Mouse (Mus musculus) limb, embryonic 11.5 days (tissue): Measurements from ENCODE around the gene Kidins220. TPM values are rescaled to one million over a fixed set of nuclear protein-coding genes. Genes with fewer than 3 reads are reported as not detected.

Source experiments
- ATAC-seq: fragments of 200-750 bp; cut with Nextera tagmentation; 2 replicates; pipeline ENCODE4 v1.8.0; 2017; ENCODE audit warnings: low read depth; ENCODE audit not compliant: insufficient number of reproducible peaks, low FRiP score, low TSS enrichment
- DNase-seq: peaks from one replicate; pipeline ENCODE4 v3.0.0-alpha.2; 2015; ENCODE audit warnings: low spot score
- H3K27ac ChIP-seq: fragments of 300-500 bp; sonication (generic); replicated peaks from 2 replicates; pipeline ENCODE4 v1.5.1; 2014; ENCODE audit warnings: low read depth, mild to moderate bottlenecking, low read length
- H3K27me3 ChIP-seq: fragments of 300-500 bp; sonication (generic); 2 replicates; pipeline ENCODE4 v1.6.1; 2014; ENCODE audit warnings: mild to moderate bottlenecking, low read length, mixed read lengths; ENCODE audit not compliant: control insufficient read depth, insufficient read depth
- H3K36me3 ChIP-seq: fragments of 300-500 bp; sonication (generic); 2 replicates; pipeline ENCODE4 v1.6.1; 2014; ENCODE audit warnings: mild to moderate bottlenecking, low read length, moderate library complexity, mixed read lengths; ENCODE audit not compliant: control insufficient read depth, insufficient read depth
- H3K4me1 ChIP-seq: fragments of 300-500 bp; sonication (generic); 2 replicates; pipeline ENCODE4 v1.6.1; 2014; ENCODE audit warnings: low read length, mixed read lengths; ENCODE audit not compliant: control insufficient read depth, insufficient read depth
- H3K4me2 ChIP-seq: fragments of 300-500 bp; sonication (generic); 2 replicates; pipeline ENCODE4 v1.6.1; 2014; ENCODE audit warnings: low read depth, mild to moderate bottlenecking, moderate library complexity; ENCODE audit not compliant: severe bottlenecking
- H3K4me3 ChIP-seq: fragments of 300-500 bp; sonication (generic); 2 replicates; pipeline ENCODE4 v1.5.1; 2014; ENCODE audit warnings: low read depth, low read length
- H3K9ac ChIP-seq: fragments of 300-500 bp; sonication (generic); 2 replicates; pipeline ENCODE4 v1.6.1; 2014; ENCODE audit warnings: mild to moderate bottlenecking, low read length
- H3K9me3 ChIP-seq: fragments of 300-500 bp; sonication (generic); 2 replicates; pipeline ENCODE4 v1.6.1; 2016; ENCODE audit warnings: low read length; ENCODE audit not compliant: control insufficient read depth
- WGBS: fragments of 180-500 bp; shearing (Covaris S2); extraction: QIAGEN DNeasy Blood & Tissue Kit; methylation state at CpG from one replicate; pipeline ENCODE4 v1.1.7; 2014; 5-methylcytosine and 5-hydroxymethylcytosine counted together
- polyA plus RNA-seq: library from polyadenylated mRNA; unstranded; fragments of >200 nt; fragmentation: Nextera tagmentation; extraction: Ambion mirVana; gene quantifications from 2 replicates; pipeline ENCODE4 v1.2.1, GENCODE M21; 2014

The Kidins220 gene
- polyA plus RNA-seq, 1 experiment from 2014 or later: 14.7 TPM

- 77% methylated on average over 3 of the region's 3 CpGs for WGBS
- H3K27ac ChIP-seq: no peak overlapping the region
These were observed 99.6 kb downstream of the Kidins220 start for GRCm38 (mm10) chr12:25074344-25074743.

GRCm38 (mm10) chr12:25083260-25084178, 108.8 kb downstream of the Kidins220 start:
- no peaks in the 10 kb centered on the region for H3K9me3 ChIP-seq
- H3K4me3 ChIP-seq: no peak overlapping the region
- H3K4me1 ChIP-seq: peaks cover 6% of the 10 kb centered on the region; the same call in 1 of the 2 replicates
- H3K9ac ChIP-seq: no peak overlapping the region
- H3K4me2 ChIP-seq: peak overlapping the region; percentile 29
- no peak for DNase-seq
- no peak overlapping the region for H3K27ac ChIP-seq
- H3K27me3 ChIP-seq: 0 out of 2 replicates have a peak, but pooled peaks cover 3% of the 10 kb centered on the region
- H3K36me3 ChIP-seq: no peaks in the 10 kb centered on the region
- no peak for ATAC-seq
- WGBS: 36% methylated on average over 26 of the region's 26 CpGs

More at GRCm38 (mm10) chr12:25074344-25074743, 99.6 kb downstream of the Kidins220 start:
- Histone ChIP-seq H3K27me3 (no peaks in the 10 kb centered on the region), H3K4me3 (no peak overlapping the region), H3K4me2 (no peak overlapping the region), H3K4me1 (no peaks in the 10 kb centered on the region), H3K9me3 (no peaks in the 10 kb centered on the region), H3K9ac (no peak overlapping the region), H3K36me3 (no peaks in the 10 kb centered on the region)
- DNase-seq: no peak
- no peak for ATAC-seq

- WGBS: 41% methylated on average over 4 of the region's 4 CpGs
- H3K4me3 ChIP-seq: no peak overlapping the region
- no peaks in the 10 kb centered on the region for H3K36me3 ChIP-seq
- ATAC-seq (no peak), DNase-seq (no peak)
- H3K9me3 ChIP-seq: no peaks in the 10 kb centered on the region
- H3K27ac ChIP-seq: no peak overlapping the region
- H3K27me3 ChIP-seq: 0 out of 2 replicates have a peak, but pooled peaks cover 3% of the 10 kb centered on the region
- H3K4me1 ChIP-seq: peaks cover 6% of the 10 kb centered on the region; the same call in 1 of the 2 replicates
- no peak overlapping the region for H3K9ac ChIP-seq
- H3K4me2 ChIP-seq: no peak overlapping the region
These were observed 112.2 kb downstream of the Kidins220 start for GRCm38 (mm10) chr12:25086966-25087365.

GRCm38 (mm10) chr12:25089433-25089832, 114.7 kb downstream of the Kidins220 start:
- DNase-seq (no peak), ATAC-seq (no peak)
- Histone ChIP-seq H3K27ac (no peak overlapping the region), H3K4me2 (no peak overlapping the region), H3K9me3 (no peaks in the 10 kb centered on the region), H3K27me3 (no peaks in the 10 kb centered on the region), H3K36me3 (no peaks in the 10 kb centered on the region), H3K4me3 (no peak overlapping the region), H3K9ac (no peak overlapping the region), H3K4me1 (peaks cover 14% of the 10 kb centered on the region)
- 55% methylated on average over 1 of the region's 1 CpGs for WGBS

GRCm38 (mm10) chr12:25092027-25092704, 117.4 kb downstream of the Kidins220 start:
- H3K9me3 ChIP-seq: no peaks in the 10 kb centered on the region
- WGBS: 6% methylated on average over 25 of the region's 25 CpGs
- H3K4me3 ChIP-seq: peak overlapping the region; percentile 34; the same call in 1 of the 2 replicates
- no peak overlapping the region for H3K9ac ChIP-seq
- H3K27ac ChIP-seq: peak overlapping the region; percentile 52; the same call in 1 of the 2 replicates
- peak; percentile 95 for DNase-seq
- peak; percentile 60; the same call in 1 of the 2 replicates for ATAC-seq
- no peaks in the 10 kb centered on the region for H3K27me3 ChIP-seq
- H3K4me2 ChIP-seq: peak overlapping the region; percentile 67
- H3K4me1 ChIP-seq: peaks cover 15% of the 10 kb centered on the region
- no peaks in the 10 kb centered on the region for H3K36me3 ChIP-seq

- peak; percentile 80 for DNase-seq
- peak overlapping the region; percentile 48 for H3K9ac ChIP-seq
- ATAC-seq: peak; percentile 19; the same call in 1 of the 2 replicates
- H3K27me3 ChIP-seq: no peaks in the 10 kb centered on the region
- no peaks in the 10 kb centered on the region for H3K36me3 ChIP-seq
- peaks cover 20% of the 10 kb centered on the region for H3K4me1 ChIP-seq
- H3K4me2 ChIP-seq: peak overlapping the region; percentile 67
- WGBS: 2% methylated on average over 17 of the region's 17 CpGs
- peak overlapping the region; percentile 52 for H3K27ac ChIP-seq
- H3K4me3 ChIP-seq: peak overlapping the region; percentile 34
- no peaks in the 10 kb centered on the region for H3K9me3 ChIP-seq
These were observed 118.1 kb downstream of the Kidins220 start for GRCm38 (mm10) chr12:25092751-25093211.

- Histone ChIP-seq H3K9me3 (no peaks in the 10 kb centered on the region), H3K36me3 (no peaks in the 10 kb centered on the region), H3K27ac (peak overlapping the region; percentile 14; the same call in 1 of the 2 replicates), H3K4me3 (peak overlapping the region; percentile 34), H3K9ac (peak overlapping the region; percentile 48), H3K4me2 (peak overlapping the region; percentile 67), H3K27me3 (no peaks in the 10 kb centered on the region), H3K4me1 (peaks cover 23% of the 10 kb centered on the region)
- 9% methylated on average over 11 of the region's 11 CpGs for WGBS
- DNase-seq (no peak), ATAC-seq (no peak)
These were observed 118.6 kb downstream of the Kidins220 start for GRCm38 (mm10) chr12:25093241-25093774.
